Mouse (Mus musculus): ENCODE measurements around the gene Cyld. TPM values are rescaled to one million over a fixed set of nuclear protein-coding genes. Genes with fewer than 3 reads are reported as not detected.

The Cyld gene
- polyA plus RNA-seq, 2 experiments = 8.6 to 12.2 TPM

GRCm38 (mm10) chr8:88701611-88702010 is 4.8 kb downstream of the Cyld start:
- ATAC-seq (ENCODE audit: low FRiP score, low read depth) = no peak
- no peak overlapping the region for H3K4me2 ChIP-seq (replicated peaks; ENCODE audit: low read depth, low read length, severe bottlenecking)
- H3K9me3 ChIP-seq (ENCODE audit: control insufficient read depth, low read length) = no peaks in the 10 kb centered on the region
- no peaks in the 10 kb centered on the region for H3K36me3 ChIP-seq (ENCODE audit: control insufficient read depth, insufficient read depth, low read length)
- no peaks in the 10 kb centered on the region for H3K27me3 ChIP-seq (ENCODE audit: control insufficient read depth, insufficient read depth, low read length)
- no peak overlapping the region for H3K4me3 ChIP-seq (replicated peaks; ENCODE audit: low read length)
- H3K4me1 ChIP-seq (ENCODE audit: control insufficient read depth, insufficient read depth, low read length) = peaks cover 7% of the 10 kb centered on the region
- no peak for TF ChIP-seq POLR2A (IDR thresholded peaks at IDR 0.05; ENCODE audit: borderline replicate concordance, extremely low read depth, insufficient read depth, insufficient read length)
- H3K9ac ChIP-seq (ENCODE audit: low read depth, low read length, severe bottlenecking) = no peak overlapping the region
- no peak overlapping the region for H3K27ac ChIP-seq (replicated peaks; ENCODE audit: low read depth, low read length)
- DNase-seq (ENCODE audit: low spot score) = no peak
- WGBS = 28% methylated on average over 2 of the region's 2 CpGs

- no peak for TF ChIP-seq POLR2A (IDR thresholded peaks at IDR 0.05; ENCODE audit: borderline replicate concordance, extremely low read depth, insufficient read depth, insufficient read length)
- Histone ChIP-seq H3K4me2 (replicated peaks; ENCODE audit: low read depth, low read length, severe bottlenecking) (no peak overlapping the region), H3K4me1 (ENCODE audit: control insufficient read depth, insufficient read depth, low read length) (peaks cover 7% of the 10 kb centered on the region), H3K36me3 (ENCODE audit: control insufficient read depth, insufficient read depth, low read length) (no peaks in the 10 kb centered on the region), H3K27me3 (ENCODE audit: control insufficient read depth, insufficient read depth, low read length) (no peaks in the 10 kb centered on the region), H3K9ac (ENCODE audit: low read depth, low read length, severe bottlenecking) (no peak overlapping the region), H3K4me3 (replicated peaks; ENCODE audit: low read length) (no peak overlapping the region), H3K27ac (replicated peaks; ENCODE audit: low read depth, low read length) (no peak overlapping the region), H3K9me3 (ENCODE audit: control insufficient read depth, low read length) (no peaks in the 10 kb centered on the region)
- no peak for ATAC-seq (ENCODE audit: low FRiP score, low read depth)
- 81% methylated on average over 3 of the region's 3 CpGs for WGBS
- DNase-seq (ENCODE audit: low spot score) = no peak
Observed at GRCm38 (mm10) chr8:88702816-88703215, 6.0 kb downstream of the Cyld start.

DNA sequence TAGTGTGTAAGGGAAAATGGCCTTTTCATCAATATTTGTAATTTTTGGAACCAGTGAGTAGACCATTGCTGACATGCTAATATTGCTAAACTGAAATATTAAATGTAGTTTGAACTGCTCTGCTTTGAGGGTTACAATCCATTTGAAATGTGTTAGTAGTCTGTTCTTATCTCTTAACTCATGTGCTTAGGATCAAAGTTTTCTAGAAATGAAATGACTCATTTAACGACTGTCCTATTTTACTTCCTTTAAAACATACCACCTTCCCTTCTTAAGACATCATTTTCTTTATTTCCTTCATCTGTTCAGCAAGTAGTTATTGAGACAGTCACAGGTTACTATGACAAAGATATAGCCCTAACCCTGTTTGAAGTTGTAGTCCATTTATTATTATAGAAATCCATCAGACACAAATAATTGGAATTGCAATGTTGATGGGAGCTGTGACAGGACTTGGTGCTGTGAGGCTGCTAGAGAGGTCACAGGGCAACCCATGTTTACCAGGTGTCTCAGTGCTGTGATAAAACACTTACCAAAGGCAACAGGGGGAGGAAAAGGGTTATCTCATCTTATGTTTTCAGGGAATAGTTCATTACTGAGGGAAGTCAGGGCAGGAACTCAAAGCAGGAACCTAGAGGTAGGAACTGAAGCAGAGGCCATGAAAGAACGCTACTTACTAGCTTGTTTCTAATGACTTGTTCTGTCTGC is 26.6 kb downstream of the Cyld start:
- ATAC-seq (ENCODE audit: low FRiP score, low read depth) = no peak
- no peak for DNase-seq (ENCODE audit: low spot score)
- Histone ChIP-seq H3K9me3 (ENCODE audit: control insufficient read depth, low read length) (no peaks in the 10 kb centered on the region), H3K9ac (ENCODE audit: low read depth, low read length, severe bottlenecking) (no peak overlapping the region), H3K4me3 (replicated peaks; ENCODE audit: low read length) (no peak overlapping the region), H3K36me3 (ENCODE audit: control insufficient read depth, insufficient read depth, low read length) (peaks cover 20% of the 10 kb centered on the region), H3K4me1 (ENCODE audit: control insufficient read depth, insufficient read depth, low read length) (no peaks in the 10 kb centered on the region), H3K27ac (replicated peaks; ENCODE audit: low read depth, low read length) (no peak overlapping the region), H3K27me3 (ENCODE audit: control insufficient read depth, insufficient read depth, low read length) (no peaks in the 10 kb centered on the region), H3K4me2 (replicated peaks; ENCODE audit: low read depth, low read length, severe bottlenecking) (no peak overlapping the region)
- 95% methylated on average over 2 of the region's 2 CpGs for WGBS
- no peak for TF ChIP-seq POLR2A (IDR thresholded peaks at IDR 0.05; ENCODE audit: borderline replicate concordance, extremely low read depth, insufficient read depth, insufficient read length)

DNA sequence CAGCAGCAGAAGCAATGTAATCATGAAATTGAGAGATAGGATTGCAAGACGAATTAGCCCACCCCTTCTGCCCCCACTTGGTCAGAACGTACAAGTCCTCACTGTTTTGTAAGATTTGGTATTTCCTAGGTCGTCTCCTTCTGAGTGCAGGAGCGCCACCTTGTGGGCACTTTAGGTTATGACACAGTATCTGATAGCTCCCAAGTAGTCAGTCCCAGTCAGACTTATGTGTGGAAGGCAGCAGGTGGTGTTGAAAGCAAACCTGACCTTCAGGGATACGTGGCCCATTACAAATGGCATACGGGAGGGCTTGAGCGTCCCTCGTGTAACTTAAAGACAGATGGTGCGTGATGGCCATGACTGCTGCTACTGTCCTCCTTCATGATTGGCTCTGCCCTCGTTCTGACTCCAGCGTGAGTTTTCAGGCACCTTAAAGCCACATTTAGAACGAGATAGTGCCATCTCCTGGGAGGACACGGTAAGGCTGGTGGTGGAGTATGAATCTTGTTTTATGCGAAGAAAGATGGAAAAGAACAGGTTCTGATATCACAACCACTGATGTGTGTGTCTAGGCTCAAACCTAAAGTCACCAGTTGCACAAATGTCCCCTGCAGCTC is 58.5 kb downstream of the Cyld start:
- H3K9me3 ChIP-seq (ENCODE audit: control insufficient read depth, low read length) = no peaks in the 10 kb centered on the region
- no peak overlapping the region for H3K4me3 ChIP-seq (replicated peaks; ENCODE audit: low read length)
- H3K36me3 ChIP-seq (ENCODE audit: control insufficient read depth, insufficient read depth, low read length) = no peaks in the 10 kb centered on the region
- no peak overlapping the region for H3K27ac ChIP-seq (replicated peaks; ENCODE audit: low read depth, low read length)
- 2% methylated on average over 14 of the region's 14 CpGs for WGBS
- H3K9ac ChIP-seq (ENCODE audit: low read depth, low read length, severe bottlenecking) = no peak overlapping the region
- peak; percentile 77; the same call in 1 of the 2 replicates for ATAC-seq (ENCODE audit: low FRiP score, low read depth)
- peak; percentile 84 for DNase-seq (ENCODE audit: low spot score)
- peak; percentile 21; the same call in 1 of the 2 replicates for TF ChIP-seq POLR2A (IDR thresholded peaks at IDR 0.05; ENCODE audit: borderline replicate concordance, extremely low read depth, insufficient read depth, insufficient read length)
- no peaks in the 10 kb centered on the region for H3K4me1 ChIP-seq (ENCODE audit: control insufficient read depth, insufficient read depth, low read length)
- H3K4me2 ChIP-seq (replicated peaks; ENCODE audit: low read depth, low read length, severe bottlenecking) = peak overlapping the region; percentile 35
- no peaks in the 10 kb centered on the region for H3K27me3 ChIP-seq (ENCODE audit: control insufficient read depth, insufficient read depth, low read length)

DNA sequence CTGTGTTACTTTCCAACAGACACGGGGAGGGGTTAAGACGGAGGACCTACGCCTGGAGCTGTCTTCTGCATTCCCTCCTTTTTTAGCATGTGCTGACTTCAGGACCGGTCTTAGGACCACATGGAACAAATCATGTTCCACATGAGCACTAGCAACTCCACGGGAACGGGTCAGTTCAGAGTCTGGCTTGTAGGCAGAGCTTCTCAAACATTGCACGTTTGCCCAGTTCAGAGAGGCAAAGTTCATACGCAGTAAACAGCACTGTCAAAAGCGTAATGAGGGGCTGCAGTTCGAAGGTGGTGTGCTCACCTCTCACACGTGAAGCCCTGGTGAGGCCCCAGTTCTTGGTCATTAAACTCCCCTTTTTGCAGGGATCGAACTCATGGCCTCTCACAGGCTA is 65.2 kb downstream of the Cyld start:
- no peak for TF ChIP-seq POLR2A (IDR thresholded peaks at IDR 0.05; ENCODE audit: borderline replicate concordance, extremely low read depth, insufficient read depth, insufficient read length)
- DNase-seq (ENCODE audit: low spot score) (no peak), ATAC-seq (ENCODE audit: low FRiP score, low read depth) (no peak)
- WGBS = 67% methylated on average over 12 of the region's 12 CpGs
- H3K9ac ChIP-seq (ENCODE audit: low read depth, low read length, severe bottlenecking) = no peak overlapping the region
- no peak overlapping the region for H3K27ac ChIP-seq (replicated peaks; ENCODE audit: low read depth, low read length)
- H3K36me3 ChIP-seq (ENCODE audit: control insufficient read depth, insufficient read depth, low read length) = no peaks in the 10 kb centered on the region
- H3K27me3 ChIP-seq (ENCODE audit: control insufficient read depth, insufficient read depth, low read length) = no peaks in the 10 kb centered on the region
- H3K4me3 ChIP-seq (replicated peaks; ENCODE audit: low read length) = no peak overlapping the region
- H3K4me1 ChIP-seq (ENCODE audit: control insufficient read depth, insufficient read depth, low read length) = no peaks in the 10 kb centered on the region
- no peaks in the 10 kb centered on the region for H3K9me3 ChIP-seq (ENCODE audit: control insufficient read depth, low read length)
- H3K4me2 ChIP-seq (replicated peaks; ENCODE audit: low read depth, low read length, severe bottlenecking) = no peak overlapping the region
